Mouse (Mus musculus): ENCODE measurements around the gene Srsf10.

DNA sequence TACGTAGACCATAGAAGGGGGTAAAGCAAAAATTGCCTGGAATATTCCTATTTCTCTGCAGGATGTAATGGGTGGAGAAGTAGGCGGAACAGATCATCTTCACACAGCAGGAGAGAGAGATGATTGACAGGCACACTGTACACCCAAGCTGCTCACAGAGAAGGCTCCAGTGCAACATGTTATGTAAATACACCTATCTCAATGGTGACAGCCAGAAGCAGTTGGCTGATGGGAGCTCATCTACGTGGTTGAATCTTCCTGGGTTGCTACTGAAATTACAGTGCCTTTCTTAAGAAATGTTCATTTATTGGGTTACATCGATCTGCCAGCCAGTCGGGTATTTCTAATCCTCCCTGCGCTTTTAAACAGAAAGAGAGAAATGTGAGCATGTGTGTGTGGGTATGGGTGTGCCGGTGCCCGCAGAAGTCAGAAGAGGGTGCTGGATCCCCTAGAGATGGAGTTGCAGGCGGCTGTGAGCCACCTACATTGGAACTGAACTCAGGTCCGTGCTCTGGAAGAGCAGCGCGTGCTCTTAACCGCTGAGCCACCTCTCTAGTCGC lies 1.5 kb upstream of the Srsf10 start:
- TF ChIP-seq CTCF (IDR thresholded peaks at IDR 0.05; ENCODE audit: extremely low read depth, insufficient read depth, insufficient read length, insufficient replicate concordance) (no peak), POLR2A (IDR thresholded peaks at IDR 0.05; ENCODE audit: low read depth, low read length) (no peak)
